Mouse (Mus musculus): ENCODE measurements around the gene Gm3573. TPM values are rescaled to one million over a fixed set of nuclear protein-coding genes. Genes with fewer than 3 reads are reported as not detected.
"Not testable (repeated sequence)": the region's sequence is repeated elsewhere in the genome, so short reads cannot be mapped to it uniquely, and the experiment has no call there.

Gene Gm3573
- polyA plus RNA-seq (2015; fragmentation: Nextera tagmentation; extraction: Ambion mirVana), result not detected in 2 replicates

GRCm38 (mm10) chr14:42190691-42191090 lies at the start of gene Gm3573:
Gm3573 (minus strand) TSS chr14:42190791.
- not testable (repeated sequence) for H3K9me3 ChIP-seq (ENCODE audit: low read length); H3K36me3 ChIP-seq (ENCODE audit: insufficient read depth, low read length); H3K4me3 ChIP-seq (ENCODE audit: low read length); H3K4me1 ChIP-seq (ENCODE audit: insufficient read depth, low read length); H3K9ac ChIP-seq (replicated peaks; ENCODE audit: low read length); ATAC-seq (ENCODE audit: low FRiP score, low TSS enrichment); H3K27me3 ChIP-seq (ENCODE audit: insufficient read depth, low read length); H3K4me2 ChIP-seq (replicated peaks; ENCODE audit: low read depth, low read length); H3K27ac ChIP-seq (ENCODE audit: low read length)
- no CpG with 5 or more reads among the region's 1 CpGs for WGBS

GRCm38 (mm10) chr14:42216766-42217537 lies 26.4 kb upstream of the Gm3573 start:
- not testable (repeated sequence) for H3K4me3 ChIP-seq (ENCODE audit: low read length); H3K36me3 ChIP-seq (ENCODE audit: insufficient read depth, low read length); H3K9ac ChIP-seq (replicated peaks; ENCODE audit: low read length); H3K4me1 ChIP-seq (ENCODE audit: insufficient read depth, low read length); ATAC-seq (ENCODE audit: low FRiP score, low TSS enrichment); H3K4me2 ChIP-seq (replicated peaks; ENCODE audit: low read depth, low read length); H3K27me3 ChIP-seq (ENCODE audit: insufficient read depth, low read length); H3K9me3 ChIP-seq (ENCODE audit: low read length); H3K27ac ChIP-seq (ENCODE audit: low read length)
- 79% methylated on average over 8 of the region's 10 CpGs for WGBS

GRCm38 (mm10) chr14:42183936-42184335 lies 6.7 kb downstream of the Gm3573 start:
- H3K27ac ChIP-seq (ENCODE audit: low read length); H3K9me3 ChIP-seq (ENCODE audit: low read length); H3K36me3 ChIP-seq (ENCODE audit: insufficient read depth, low read length); H3K4me3 ChIP-seq (ENCODE audit: low read length); H3K9ac ChIP-seq (replicated peaks; ENCODE audit: low read length); H3K4me2 ChIP-seq (replicated peaks; ENCODE audit: low read depth, low read length); H3K27me3 ChIP-seq (ENCODE audit: insufficient read depth, low read length); ATAC-seq (ENCODE audit: low FRiP score, low TSS enrichment); H3K4me1 ChIP-seq (ENCODE audit: insufficient read depth, low read length): not testable (repeated sequence)
- 69% methylated on average over 3 of the region's 3 CpGs for WGBS

GRCm38 (mm10) chr14:42162522-42162921 lies 28.1 kb downstream of the Gm3573 start, which contains the start of gene Gm17027:
Gm17027 (minus strand) TSS chr14:42162622.
- H3K4me1 ChIP-seq (ENCODE audit: insufficient read depth, low read length); ATAC-seq (ENCODE audit: low FRiP score, low TSS enrichment): not testable (repeated sequence)
- WGBS, result 93% methylated on average over 1 of the region's 2 CpGs

More at GRCm38 (mm10) chr14:42162522-42162921, 28.1 kb downstream of the Gm3573 start, which contains the start of gene Gm17027:
- not testable (repeated sequence) for H3K4me2 ChIP-seq (replicated peaks; ENCODE audit: low read depth, low read length); H3K27ac ChIP-seq (ENCODE audit: low read length); H3K36me3 ChIP-seq (ENCODE audit: insufficient read depth, low read length); H3K27me3 ChIP-seq (ENCODE audit: insufficient read depth, low read length); H3K9ac ChIP-seq (replicated peaks; ENCODE audit: low read length); H3K9me3 ChIP-seq (ENCODE audit: low read length); H3K4me3 ChIP-seq (ENCODE audit: low read length)

Other genes with a start within 250 kb of the Gm3573 start
- not detected in 2 replicates for gene 1700024B05Rik, start 246.8 kb downstream of the Gm3573 start, polyA plus RNA-seq (2015; fragmentation: Nextera tagmentation; extraction: Ambion mirVana)
- not detected in 2 replicates for gene Gm6401, start 222.9 kb downstream of the Gm3573 start, polyA plus RNA-seq (2015; fragmentation: Nextera tagmentation; extraction: Ambion mirVana)
- gene Gm3543, start 207.5 kb downstream of the Gm3573 start, polyA plus RNA-seq (2015; fragmentation: Nextera tagmentation; extraction: Ambion mirVana), result not detected in 2 replicates
- not detected in 2 replicates for gene Gm7951, start 73.4 kb downstream of the Gm3573 start, polyA plus RNA-seq (2015; fragmentation: Nextera tagmentation; extraction: Ambion mirVana)
- gene Gm17027, start 28.2 kb downstream of the Gm3573 start, polyA plus RNA-seq (2015; fragmentation: Nextera tagmentation; extraction: Ambion mirVana), result not detected in 2 replicates
- gene Gm17026, start 69.3 kb upstream of the Gm3573 start, polyA plus RNA-seq (2015; fragmentation: Nextera tagmentation; extraction: Ambion mirVana), result not detected in 2 replicates
- not detected in 2 replicates for gene Gm9611, start 106.6 kb upstream of the Gm3573 start, polyA plus RNA-seq (2015; fragmentation: Nextera tagmentation; extraction: Ambion mirVana)
- not detected in 2 replicates for gene Gm7995, start 119.4 kb upstream of the Gm3573 start, polyA plus RNA-seq (2015; fragmentation: Nextera tagmentation; extraction: Ambion mirVana)
- not detected in 2 replicates for gene Gm8005, start 248.9 kb upstream of the Gm3573 start, polyA plus RNA-seq (2015; fragmentation: Nextera tagmentation; extraction: Ambion mirVana)

All from kidney, embryonic 16.5 days (tissue).